Mouse (Mus musculus) cerebellum, adult 8-10 months (tissue): Measurements from ENCODE around the gene Slc24a2.

Source experiments
- DNase-seq: peaks from one replicate; pipeline ENCODE4 v3.0.0; 2022

Gene Slc24a2

DNA sequence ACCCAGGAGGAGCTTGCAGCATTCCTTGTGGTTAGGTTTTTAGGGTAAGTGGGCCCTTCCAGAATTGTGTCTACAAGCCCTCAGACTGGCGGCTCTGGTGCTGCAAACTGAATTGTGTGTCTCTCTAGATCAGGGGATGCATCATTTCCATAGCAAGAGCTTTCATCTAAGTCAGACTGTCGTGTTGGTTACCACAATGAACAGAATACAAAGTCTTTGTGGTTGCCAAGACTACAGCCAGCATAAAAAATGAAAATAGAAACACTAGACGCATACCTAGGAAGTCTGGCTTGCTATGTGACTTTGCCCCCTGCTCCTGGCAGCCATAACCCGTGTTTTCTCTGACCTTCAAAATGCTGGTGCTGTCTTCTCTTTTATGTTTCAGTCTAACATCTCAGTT, 114.6 kb downstream of the Slc24a2 start:
- DNase-seq: no peak

DNA sequence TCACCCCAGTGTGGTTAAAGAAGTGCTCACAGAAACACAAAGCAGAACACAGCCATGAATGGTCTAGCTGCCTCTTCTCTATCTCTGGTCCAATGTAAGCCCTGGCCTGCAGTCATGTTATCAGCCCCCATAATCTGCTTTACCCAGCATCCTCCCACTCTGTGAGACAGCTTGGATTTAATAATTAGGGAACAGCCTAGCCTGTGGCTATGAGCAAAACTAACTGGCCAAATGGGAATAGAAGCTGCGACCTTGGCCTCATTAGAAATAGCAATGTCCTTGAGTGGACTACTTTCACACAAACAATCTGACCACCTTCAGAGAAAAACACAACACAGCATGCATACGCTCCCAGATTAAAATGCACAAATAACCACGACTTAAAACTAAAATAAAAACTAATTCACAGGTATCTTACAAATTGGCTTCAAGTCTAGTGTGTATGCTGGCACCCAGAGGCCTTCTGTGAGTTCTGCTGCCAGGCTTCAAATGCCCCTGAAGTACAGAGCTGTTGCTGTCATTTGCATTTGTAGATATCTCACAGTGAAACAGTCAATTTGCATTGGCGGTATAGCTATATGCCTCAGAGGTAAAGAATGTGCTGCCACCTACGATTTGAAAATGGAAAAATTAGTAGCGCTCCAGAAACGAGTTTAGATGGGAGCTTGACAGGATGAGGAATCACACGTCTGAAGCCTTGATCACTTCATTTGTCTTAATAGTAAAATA, 120.8 kb downstream of the Slc24a2 start:
- DNase-seq: no peak

DNA sequence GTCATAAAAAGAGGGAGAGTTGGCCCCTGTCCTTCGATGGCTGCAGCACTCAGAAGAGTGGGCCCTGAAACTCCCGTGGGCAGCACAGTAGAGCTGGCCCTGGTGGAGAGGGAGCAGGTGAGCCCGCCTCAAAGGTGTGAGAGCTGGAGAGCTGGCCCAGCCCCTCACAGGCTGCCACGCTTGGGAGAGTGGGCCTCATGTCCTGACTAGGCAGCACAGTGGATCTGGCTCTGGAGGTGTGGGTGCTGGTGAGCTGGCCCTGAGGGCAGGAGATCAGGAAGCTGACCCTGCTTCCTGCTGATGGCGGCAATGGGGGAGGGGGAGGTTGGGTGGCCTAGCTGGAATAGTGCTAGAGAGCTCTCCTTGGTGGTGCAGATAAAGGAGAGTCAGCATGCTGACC, 129.3 kb downstream of the Slc24a2 start:
- DNase-seq: no peak

DNA sequence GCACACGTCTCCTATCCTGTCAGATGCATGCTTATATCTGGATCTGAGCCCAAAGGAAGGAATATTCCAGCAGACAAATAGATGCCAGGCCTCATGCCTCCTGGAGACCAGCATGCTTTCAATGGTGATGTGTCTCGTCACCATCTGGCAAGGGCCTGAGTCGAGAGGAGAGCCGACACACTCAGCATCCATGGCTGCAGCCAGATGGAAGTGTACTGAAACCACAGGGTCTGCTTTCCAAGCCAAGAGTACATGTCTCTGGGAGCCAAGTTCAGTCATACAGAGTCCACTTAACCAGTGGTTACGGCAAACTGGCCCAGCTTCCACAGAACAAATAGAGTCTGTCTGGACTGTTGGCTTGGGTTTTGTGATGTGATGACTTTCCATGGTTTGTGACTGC, 134.1 kb downstream of the Slc24a2 start:
- no peak for DNase-seq

DNA sequence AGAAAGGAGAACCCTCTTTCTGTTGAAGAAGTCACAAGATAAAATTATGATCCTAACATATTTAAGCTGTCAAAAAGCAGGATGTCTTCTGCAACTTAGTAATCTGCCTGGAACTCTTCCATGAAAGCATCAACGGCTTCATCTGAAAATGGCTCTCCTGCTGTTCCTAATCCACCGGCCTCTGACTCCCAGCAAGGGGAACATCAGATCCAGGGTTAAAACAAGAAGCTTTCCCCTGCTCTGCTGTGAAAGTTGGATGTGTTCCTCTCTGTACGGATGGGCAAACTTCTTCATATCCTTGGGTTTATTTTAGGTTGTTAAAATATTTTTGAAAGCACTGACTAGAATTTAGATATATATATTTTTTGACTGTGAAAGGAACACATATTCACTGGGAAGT, 136.7 kb downstream of the Slc24a2 start:
- DNase-seq: no peak

DNA sequence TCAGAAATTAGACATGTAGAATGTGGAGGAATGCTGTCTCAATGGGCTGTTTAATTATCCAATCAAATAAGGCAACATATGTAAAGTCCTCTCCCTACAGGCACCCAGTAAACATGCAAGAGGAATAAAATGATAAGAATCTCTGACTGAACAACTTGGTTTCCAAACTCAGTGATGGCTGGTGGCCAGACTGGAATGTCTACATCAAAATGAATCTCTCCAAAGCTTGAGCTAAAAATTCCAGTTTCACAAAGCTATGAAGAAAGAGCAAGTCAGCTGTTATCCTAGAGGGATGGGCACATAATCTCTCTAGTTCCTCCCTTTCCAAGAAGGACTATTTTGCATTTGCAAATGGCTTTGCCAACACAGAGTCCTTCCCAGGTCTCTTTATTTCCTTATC, 139.4 kb downstream of the Slc24a2 start:
- DNase-seq: no peak

DNA sequence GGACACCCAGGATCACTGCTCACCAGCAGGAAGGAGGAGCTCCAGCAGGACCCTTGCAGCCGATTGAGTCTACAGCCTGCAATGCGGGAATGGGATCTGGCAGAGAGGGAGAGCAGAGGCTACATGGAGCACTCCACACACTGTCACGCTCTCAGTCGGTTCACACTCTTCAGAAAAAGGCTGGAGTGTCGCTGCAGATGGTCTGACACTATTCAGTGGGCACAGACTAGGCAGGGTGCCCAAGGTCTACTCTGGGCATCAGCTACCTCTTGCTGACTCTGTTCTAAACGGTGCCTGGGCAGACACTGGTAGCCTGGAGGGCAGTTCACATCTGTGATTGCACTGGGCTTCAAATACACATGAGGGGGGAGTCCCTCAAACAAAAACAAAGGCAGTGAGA, 141.6 kb downstream of the Slc24a2 start:
- DNase-seq: no peak

DNA sequence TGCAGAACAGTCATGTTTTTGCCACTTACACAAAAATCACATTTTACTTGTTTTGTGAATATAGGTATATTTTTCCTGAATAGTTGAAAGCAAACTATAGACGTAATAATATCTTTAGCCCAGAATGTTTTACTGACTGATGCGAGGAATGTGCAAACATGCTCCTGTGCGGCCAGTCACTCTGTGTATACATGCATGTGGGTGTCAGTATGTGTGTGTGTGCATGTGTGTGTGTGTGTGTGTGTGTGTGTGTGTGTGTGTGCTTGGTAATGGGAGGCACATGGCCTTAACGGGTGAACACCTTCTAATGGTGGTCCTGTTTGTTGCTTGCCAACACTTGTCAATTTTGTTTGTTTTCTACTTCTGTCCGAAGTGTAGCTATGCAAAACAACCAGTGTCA, 142.7 kb downstream of the Slc24a2 start:
- DNase-seq: no peak

DNA sequence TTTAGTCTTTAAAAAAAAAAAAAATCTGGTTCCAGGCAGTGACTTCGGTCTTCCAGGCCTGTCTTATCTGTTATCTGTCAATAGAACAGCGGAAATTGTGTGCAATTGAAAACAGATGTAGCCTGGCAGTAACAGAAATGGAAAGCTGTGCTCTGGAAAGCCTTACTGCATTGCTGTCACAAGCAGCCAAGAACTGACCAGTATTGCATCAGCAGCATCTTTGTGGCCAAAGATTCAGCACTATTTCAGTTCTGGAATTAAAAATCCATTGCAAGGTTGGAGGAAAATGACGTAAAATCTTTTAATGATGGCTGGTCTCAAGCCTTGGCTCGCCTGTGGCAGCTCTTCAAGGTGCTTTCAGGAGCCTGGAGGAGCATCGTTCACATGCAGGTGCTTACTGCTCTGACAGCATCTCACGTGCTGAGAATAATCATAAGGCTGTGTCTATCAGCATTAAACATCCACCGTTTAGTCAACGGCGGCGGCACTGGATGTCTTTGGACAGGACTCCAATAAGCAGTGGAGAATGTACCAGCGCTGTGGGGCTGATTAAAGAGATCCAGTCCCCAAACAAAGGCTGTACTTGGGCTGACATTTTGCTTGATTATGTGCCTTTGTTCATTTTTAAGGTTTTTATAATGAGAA, 143.2 kb downstream of the Slc24a2 start:
- no peak for DNase-seq

DNA sequence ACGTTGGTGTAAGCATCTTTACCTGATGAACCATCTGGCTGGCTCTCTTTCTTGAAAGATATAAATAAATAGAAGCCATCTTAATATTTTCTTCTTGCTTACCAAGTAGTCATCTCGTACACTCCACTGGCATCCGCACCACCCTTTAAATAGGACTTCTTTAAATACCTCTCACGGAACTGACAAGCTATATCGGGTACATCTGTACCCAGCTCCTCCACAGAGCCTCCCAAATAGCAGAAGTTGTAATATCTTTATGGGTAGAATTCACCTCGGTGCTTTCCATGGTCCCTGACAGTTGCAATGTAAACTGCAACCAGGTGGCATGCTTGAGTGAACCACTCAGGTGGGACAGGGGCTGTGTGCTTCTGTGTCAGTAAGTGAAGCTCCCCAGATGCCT, 149.0 kb downstream of the Slc24a2 start:
- DNase-seq: no peak

DNA sequence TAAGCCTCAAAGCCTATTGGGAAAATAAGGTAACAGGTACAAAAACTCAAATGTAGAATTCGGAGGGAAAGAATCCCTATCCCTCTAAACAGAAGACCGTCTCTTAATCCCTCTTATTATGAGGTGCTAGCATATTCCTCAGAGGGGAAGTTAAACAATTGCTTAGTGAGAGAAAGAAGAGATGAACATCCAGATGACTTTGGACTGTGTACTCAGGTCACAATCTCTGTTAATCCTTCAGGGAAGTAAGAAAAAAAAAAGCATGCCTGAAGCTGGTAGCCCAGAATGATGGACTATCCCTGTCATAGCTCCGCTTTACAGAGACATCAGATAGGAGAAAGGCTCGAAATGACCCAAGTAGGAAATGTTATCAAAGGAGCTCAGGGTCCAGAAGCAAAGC, 151.0 kb downstream of the Slc24a2 start:
- no peak for DNase-seq

DNA sequence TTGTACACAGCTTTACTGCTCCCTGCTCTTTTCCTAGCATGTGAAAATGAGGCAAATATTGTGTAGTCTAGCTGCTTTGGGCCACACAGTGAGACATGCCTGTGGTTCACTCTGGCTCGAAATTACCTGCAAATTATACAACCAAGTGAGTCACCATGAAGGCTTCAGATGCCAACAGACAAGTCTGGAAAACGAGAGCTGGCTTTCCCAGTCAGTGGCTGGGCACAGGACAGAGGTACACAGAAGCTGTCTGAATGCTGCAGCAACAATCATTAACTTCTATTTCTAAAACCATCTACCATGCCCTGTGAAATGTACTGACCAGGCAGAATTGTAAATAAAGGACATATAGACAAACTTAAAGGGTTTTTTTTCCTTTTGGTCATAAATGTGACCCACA, 151.6 kb downstream of the Slc24a2 start:
- no peak for DNase-seq

DNA sequence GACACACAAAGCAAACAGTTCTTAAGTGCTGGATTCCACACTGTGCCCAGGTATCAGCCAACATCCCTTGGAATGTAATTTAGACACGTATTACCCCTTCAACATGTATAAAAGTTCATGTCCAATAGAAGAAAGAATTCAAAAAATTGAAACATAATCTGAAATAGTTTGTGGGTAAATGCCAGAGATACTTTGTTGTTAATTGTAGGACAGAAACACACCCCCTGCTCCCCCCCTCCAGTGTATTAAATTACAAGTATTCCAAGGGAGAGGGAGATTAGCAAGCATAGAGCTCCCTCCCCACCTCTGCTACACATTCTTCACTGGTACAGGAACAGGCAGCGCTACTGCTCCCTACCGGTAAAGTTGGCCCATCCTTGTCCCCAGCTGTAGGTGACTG, 154.5 kb downstream of the Slc24a2 start:
- DNase-seq: no peak

DNA sequence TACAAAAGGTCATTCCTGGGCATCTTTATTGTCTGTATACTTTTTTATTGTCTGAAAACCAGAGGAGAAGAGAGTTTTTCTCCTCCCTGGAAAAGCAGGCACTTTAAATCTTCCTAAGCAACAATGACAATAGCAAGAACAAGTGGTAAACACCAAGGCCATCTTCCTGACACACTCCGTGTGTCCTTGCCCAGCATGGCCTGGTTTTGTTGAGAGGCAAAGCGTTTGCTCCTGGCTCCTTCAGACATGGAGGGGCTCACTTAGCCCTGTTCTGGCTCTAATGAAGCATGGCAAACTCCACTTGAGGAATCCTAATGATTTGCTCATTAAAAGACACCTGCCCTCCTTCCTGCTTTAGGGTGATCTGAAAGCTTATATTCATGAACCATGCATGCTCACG, 162.2 kb downstream of the Slc24a2 start:
- DNase-seq: no peak

DNA sequence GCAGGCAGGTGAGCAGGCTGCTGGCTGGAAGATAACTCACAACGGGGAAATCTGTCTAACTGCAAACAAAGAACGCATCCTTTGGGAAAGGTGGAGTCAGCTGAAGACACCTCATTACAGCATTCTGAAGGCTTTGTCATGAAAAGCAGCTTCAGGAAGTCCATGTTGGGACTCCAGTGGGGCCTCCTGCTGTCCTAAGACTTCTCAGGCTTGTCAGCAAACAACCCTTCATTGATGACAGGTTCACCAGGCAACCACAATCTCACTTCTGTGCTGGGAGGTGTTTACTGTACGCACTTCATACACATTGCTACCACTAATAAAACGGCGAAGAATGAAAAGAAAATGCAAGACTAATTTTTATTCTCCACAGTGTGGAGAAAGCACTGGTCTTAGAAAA, 165.1 kb downstream of the Slc24a2 start:
- DNase-seq: no peak

DNA sequence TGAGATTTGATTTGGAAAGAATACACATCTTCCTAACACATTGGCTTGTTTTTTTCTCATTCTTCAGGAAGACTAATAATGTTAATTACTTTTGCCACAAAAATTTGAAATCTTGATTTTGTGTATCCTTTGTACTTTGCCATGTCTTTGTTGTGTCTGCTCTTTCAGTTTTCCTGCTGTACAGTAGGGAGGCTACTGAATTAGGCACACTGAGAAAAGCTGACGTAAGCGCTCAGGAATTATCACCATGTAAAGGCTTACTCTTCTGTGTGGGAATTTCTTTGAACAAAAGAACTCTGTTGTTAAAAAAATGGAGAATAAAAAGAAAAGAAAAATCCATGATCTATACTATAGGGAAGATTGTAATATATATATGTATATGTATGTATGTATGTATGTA, 165.7 kb downstream of the Slc24a2 start:
- DNase-seq: no peak

DNA sequence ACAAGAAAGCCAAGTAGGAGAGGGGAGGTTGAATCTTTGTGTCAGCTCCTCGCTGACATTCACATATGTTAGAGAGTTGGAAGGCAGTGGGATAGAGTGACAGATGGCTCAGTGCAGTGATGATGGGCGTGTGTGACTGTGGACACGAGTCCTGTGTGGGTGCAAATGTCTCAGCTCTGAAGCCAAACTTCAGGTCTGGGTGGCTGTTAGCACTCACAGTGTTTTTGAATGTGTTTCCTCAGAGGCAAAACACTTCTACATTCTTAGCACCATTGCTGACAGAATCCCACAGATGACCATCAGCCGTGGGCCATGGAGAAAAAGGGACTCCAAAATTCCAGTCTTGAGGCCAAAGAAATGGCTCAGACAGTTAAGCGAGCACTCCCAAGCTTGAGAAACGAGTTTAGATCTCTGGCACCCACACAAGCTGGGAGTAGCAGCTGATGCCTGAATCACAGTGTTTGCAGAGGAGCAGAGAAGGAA, 167.5 kb downstream of the Slc24a2 start:
- no peak for DNase-seq

DNA sequence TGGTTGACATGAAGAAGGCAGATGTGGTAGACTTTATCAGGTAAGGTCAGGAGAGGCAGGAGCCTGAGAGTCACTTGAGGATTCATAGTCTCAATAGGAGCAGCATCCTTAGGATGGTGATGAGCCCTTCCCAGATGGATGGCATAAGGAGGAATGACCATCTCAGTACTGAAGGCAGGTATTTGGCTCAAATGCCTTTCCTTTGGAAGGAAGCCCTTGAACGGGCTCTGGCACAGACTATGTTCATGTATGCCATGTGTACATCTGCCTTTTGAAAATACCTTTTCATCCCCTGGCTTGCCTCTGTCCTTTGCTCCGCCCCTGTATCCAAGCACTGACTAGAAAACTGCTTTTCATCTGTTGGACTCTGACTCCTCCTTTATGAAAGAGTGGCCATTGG, 168.6 kb downstream of the Slc24a2 start:
- DNase-seq: no peak

DNA sequence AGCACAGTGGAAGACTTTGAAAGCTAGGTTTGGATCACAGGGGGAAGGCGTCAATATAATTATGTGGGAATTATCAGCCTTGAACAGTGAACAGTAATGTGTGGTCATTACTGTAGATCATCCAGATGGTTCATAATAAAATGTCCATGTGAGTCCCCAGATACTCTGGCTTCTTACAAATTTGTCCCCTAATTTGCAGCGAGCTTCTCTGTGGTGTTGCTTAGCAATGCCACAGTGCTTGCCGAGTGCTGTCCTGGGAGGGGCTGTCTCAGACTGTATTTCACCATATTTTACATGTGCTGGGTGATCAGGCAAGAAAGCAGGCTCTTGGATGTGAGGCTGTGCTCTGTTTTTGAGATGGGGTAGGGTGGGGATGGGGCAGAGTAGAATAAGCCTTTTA, 172.7 kb downstream of the Slc24a2 start:
- no peak for DNase-seq

DNA sequence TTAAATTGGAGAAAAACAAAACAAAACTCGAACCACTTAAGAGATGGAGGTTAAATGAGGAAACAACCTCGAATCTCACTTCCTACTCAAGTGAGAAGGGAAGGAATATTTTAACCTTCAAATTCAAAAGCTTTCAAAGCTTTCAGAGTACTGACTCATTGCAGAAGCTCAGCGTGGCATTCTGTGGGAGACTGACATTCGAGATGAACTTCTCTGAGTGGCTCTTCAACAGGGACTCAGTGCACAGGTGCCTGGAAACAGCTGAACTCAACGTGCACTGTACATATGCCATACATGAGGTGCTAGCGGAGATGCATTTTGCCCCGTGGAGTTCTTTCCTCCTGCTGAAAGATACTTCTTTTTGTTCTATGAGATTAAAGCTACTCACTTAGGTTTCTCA, 174.5 kb downstream of the Slc24a2 start:
- DNase-seq: no peak

DNA sequence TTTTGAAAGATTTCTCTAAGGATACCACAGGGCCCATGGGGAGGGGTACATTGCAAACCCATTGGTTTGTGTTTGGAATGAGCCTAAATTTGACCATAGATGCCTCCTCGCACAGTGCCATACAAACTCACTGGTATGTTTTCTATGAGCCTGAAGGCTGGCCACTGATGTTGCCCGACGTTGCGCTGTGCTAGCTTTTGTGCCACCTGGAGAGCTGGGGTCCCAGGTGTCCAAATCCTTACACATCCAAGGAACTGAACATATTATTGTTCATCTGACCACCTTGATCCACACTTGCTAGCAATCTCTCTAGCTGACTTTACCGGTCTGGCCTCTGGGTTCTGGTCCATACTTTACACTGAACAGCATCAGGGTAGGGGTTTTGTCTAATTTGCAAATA, 177.4 kb downstream of the Slc24a2 start:
- no peak for DNase-seq

DNA sequence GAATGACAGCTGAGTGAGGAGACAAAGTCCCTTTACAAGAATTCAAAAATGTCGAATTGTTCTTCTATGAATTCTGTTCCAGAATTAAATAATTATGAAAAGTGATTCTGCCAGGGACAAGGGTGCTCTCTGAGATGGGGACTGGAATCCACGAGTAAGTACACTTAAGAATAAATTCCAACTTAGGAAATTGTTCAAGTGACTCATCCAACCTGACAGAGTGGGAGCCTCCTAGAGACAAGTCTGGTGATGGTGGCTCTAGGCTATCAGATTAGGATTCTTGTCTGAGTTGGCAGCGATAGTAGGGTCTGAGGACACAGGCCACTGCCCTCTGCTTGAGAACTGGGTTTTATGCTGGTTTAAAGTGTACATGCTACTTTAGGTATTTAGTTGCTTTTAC, 181.2 kb downstream of the Slc24a2 start:
- no peak for DNase-seq

DNA sequence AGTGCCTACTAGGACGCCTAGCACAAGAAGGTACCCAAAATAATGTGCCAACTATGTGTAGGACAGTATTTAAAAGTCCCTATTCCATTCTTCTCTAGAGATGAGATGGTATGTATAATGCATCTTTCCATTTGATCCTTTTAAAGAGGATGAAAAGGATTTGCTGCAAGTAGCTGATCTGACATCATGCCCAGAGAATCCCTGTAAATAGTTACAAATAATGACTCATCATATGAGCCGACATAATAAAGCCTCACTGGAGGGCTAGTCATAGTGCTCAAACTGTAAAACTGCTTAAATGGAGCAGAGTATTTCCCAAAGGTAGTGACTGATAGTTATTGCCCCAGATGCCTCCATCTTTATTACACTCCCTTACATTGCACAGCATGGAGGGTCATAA, 183.1 kb downstream of the Slc24a2 start:
- DNase-seq: no peak

DNA sequence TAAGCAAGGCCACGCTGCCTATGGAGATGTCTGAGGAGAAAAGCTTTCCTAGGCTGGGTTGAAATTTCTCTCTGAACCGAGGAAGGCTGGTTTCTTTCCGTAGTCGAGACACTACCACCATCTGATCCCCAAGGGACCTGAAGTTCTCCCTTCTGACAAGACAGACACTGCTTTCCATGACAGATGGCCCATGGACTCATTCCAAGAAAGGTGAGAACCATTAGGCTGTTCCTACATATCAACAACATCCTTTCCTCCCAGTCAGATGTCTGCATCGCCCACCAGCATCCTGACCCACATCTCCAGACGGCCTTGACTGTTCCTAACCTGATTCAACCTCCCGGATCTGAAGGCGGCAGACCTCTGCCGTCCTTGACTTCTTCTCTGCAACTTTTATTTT, 187.0 kb downstream of the Slc24a2 start:
- DNase-seq: no peak

DNA sequence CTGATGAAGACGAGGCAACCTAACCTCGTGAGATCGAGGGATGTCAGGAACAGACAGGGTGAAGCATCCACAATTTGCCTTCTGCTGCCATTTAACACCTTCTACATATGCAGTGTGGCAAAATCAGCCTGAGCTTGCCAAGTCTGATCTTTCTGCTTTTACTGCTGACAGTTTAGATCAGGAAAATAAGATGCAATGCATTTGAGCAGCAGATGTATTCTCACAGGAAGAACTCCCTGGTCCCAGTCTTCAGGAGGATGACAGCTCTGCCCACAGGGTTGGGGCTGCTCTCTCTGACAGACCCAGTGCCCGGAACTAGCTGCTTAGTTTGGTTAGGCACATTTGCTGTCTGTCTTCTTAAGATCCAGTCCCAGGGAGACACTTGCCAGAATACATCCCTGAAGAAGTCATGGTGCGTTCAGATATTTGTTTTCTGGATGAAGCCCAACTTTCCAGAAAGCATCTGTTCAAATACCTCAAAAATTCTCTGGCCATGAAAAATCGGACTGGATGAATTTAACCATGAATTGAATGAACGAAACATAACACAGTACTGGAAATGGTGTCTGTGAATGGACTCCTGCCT, 188.8 kb downstream of the Slc24a2 start:
- no peak for DNase-seq
